Mouse (Mus musculus) stomach, embryonic 15.5 days (tissue): ENCODE measurements around the gene Prss33. TPM values are rescaled to one million over a fixed set of nuclear protein-coding genes. Genes with fewer than 3 reads are reported as not detected.

Experiments
- microRNA-seq: library from miRNA; unstranded; fragments of <30 nt; microRNA quantifications from one replicate; pipeline ENCODE4, GENCODE M21; 2016
- polyA plus RNA-seq: library from polyadenylated mRNA; unstranded; fragments of >200 nt; fragmentation: Nextera tagmentation; extraction: Ambion mirVana; gene quantifications from 2 replicates; pipeline ENCODE4 v1.2.1, GENCODE M21; 2015

Gene Prss33
- polyA plus RNA-seq, 1 experiment from 2014 or later: not detected

Small RNAs within 50 kb of the gene (microRNA-seq; reads per million reads assigned to microRNA genes)
- gene Mir5125: 0.97 reads per million

Other genes with a start within 250 kb of the Prss33 start
- 10.3 and 12.7 TPM in 2 replicates for gene Zfp13, start 236.6 kb downstream of the Prss33 start, polyA plus RNA-seq
- gene Zscan10, start 235.2 kb downstream of the Prss33 start, polyA plus RNA-seq: 0.12 and 0.18 TPM in 2 replicates
- gene Mmp25, start 190.8 kb downstream of the Prss33 start, polyA plus RNA-seq: 0.66 and 0.78 TPM in 2 replicates
- 9.9 and 12.2 TPM in 2 replicates for gene Bicdl2, start 175.6 kb downstream of the Prss33 start, polyA plus RNA-seq
- 73.7 and 84.8 TPM in 2 replicates for gene Hcfc1r1, start 162.5 kb downstream of the Prss33 start, polyA plus RNA-seq
- 37.8 and 39.9 TPM in 2 replicates for gene Thoc6, start 162.2 kb downstream of the Prss33 start, polyA plus RNA-seq
- 23.8 and 25.4 TPM in 2 replicates for gene Tnfrsf12a, start 158.6 kb downstream of the Prss33 start, polyA plus RNA-seq
- gene Cldn6, start 156.8 kb downstream of the Prss33 start, polyA plus RNA-seq: 92.7 and 122 TPM in 2 replicates
- 1.8 and 2.4 TPM in 2 replicates for gene Cldn9, start 152.0 kb downstream of the Prss33 start, polyA plus RNA-seq
- 0.06 and 0.22 TPM in 2 replicates for gene 1520401A03Rik, start 113.3 kb downstream of the Prss33 start, polyA plus RNA-seq
- 47.4 and 49.9 TPM in 2 replicates for gene Pkmyt1, start 109.7 kb downstream of the Prss33 start, polyA plus RNA-seq
- 22.6 and 23.2 TPM in 2 replicates for gene Paqr4, start 95.2 kb downstream of the Prss33 start, polyA plus RNA-seq
- 0.49 and 0.74 TPM in 2 replicates for gene Kremen2, start 90.2 kb downstream of the Prss33 start, polyA plus RNA-seq
- gene Flywch1, start 64.5 kb downstream of the Prss33 start, polyA plus RNA-seq: 48.9 and 50.5 TPM in 2 replicates
- 18.1 and 23.5 TPM in 2 replicates for gene Flywch2, start 50.0 kb downstream of the Prss33 start, polyA plus RNA-seq
- gene Srrm2, start 45.5 kb downstream of the Prss33 start, polyA plus RNA-seq: 448 and 501 TPM in 2 replicates
- 938 and 1,022 TPM in 2 replicates for gene Elob, start 6.9 kb downstream of the Prss33 start, polyA plus RNA-seq
- gene Prss32, start 7.8 kb upstream of the Prss33 start, polyA plus RNA-seq: 2.9 and 4.0 TPM in 2 replicates
- 1.6 and 1.9 TPM in 2 replicates for gene Prss41, start 8.1 kb upstream of the Prss33 start, polyA plus RNA-seq
- gene Prss21, start 32.0 kb upstream of the Prss33 start, polyA plus RNA-seq: not detected in 2 replicates
- gene Dcpp1, start 44.8 kb upstream of the Prss33 start, polyA plus RNA-seq: not detected in 2 replicates
- not detected in 2 replicates for gene Dcpp2, start 44.8 kb upstream of the Prss33 start, polyA plus RNA-seq
- not detected in 2 replicates for gene Dcpp3, start 81.4 kb upstream of the Prss33 start, polyA plus RNA-seq
- gene Sbp, start 105.6 kb upstream of the Prss33 start, polyA plus RNA-seq: not detected in 2 replicates
- gene Sbpl, start 119.2 kb upstream of the Prss33 start, polyA plus RNA-seq: not detected in 2 replicates
- gene Prss30, start 144.5 kb upstream of the Prss33 start, polyA plus RNA-seq: 0.45 TPM in 1 of 2 replicates, not detected in the other
- 1.9 and 3.0 TPM in 2 replicates for gene Prss22, start 162.0 kb upstream of the Prss33 start, polyA plus RNA-seq
- 2.4 and 6.3 TPM in 2 replicates for gene Prss27, start 202.1 kb upstream of the Prss33 start, polyA plus RNA-seq
- gene Kctd5, start 237.4 kb upstream of the Prss33 start, polyA plus RNA-seq: 58.4 and 61.4 TPM in 2 replicates